Mouse (Mus musculus): ENCODE results near the gene Abca12. TPM values are rescaled to one million over a fixed set of nuclear protein-coding genes. Genes with fewer than 3 reads are reported as not detected.

The Abca12 gene
- polyA plus RNA-seq, 1 experiment from 2014 or later: not detected

GRCm38 (mm10) chr1:71203581-71203980 lies 211.1 kb downstream of the Abca12 start:
- DNase-seq (ENCODE audit: low spot score) (no peak), ATAC-seq (replicated peaks; ENCODE audit: low FRiP score) (no peak)
- no peaks in the 10 kb centered on the region for H3K9me3 ChIP-seq (ENCODE audit: control insufficient read depth, low read length)
- no peaks in the 10 kb centered on the region for H3K4me1 ChIP-seq (replicated peaks; ENCODE audit: control insufficient read depth, insufficient read depth, low read length)
- no peak overlapping the region for H3K4me3 ChIP-seq (ENCODE audit: low read depth, low read length)
- no peak overlapping the region for H3K27ac ChIP-seq (ENCODE audit: low read depth, low read length)
- WGBS: 74% methylated on average over 4 of the region's 4 CpGs
- H3K9ac ChIP-seq (ENCODE audit: low read depth, low read length): no peak overlapping the region
- H3K36me3 ChIP-seq (ENCODE audit: control insufficient read depth, insufficient read depth, low read length): no peaks in the 10 kb centered on the region
- H3K4me2 ChIP-seq: no peak overlapping the region
- H3K27me3 ChIP-seq (replicated peaks; ENCODE audit: control insufficient read depth, insufficient read depth, low read length): no peaks in the 10 kb centered on the region

GRCm38 (mm10) chr1:71196191-71196590 lies 218.5 kb downstream of the Abca12 start:
- Histone ChIP-seq H3K4me1 (replicated peaks; ENCODE audit: control insufficient read depth, insufficient read depth, low read length) (no peaks in the 10 kb centered on the region), H3K36me3 (ENCODE audit: control insufficient read depth, insufficient read depth, low read length) (no peaks in the 10 kb centered on the region), H3K4me3 (ENCODE audit: low read depth, low read length) (no peak overlapping the region), H3K4me2 (no peak overlapping the region), H3K27ac (ENCODE audit: low read depth, low read length) (no peak overlapping the region), H3K9me3 (ENCODE audit: control insufficient read depth, low read length) (no peaks in the 10 kb centered on the region), H3K27me3 (replicated peaks; ENCODE audit: control insufficient read depth, insufficient read depth, low read length) (no peaks in the 10 kb centered on the region), H3K9ac (ENCODE audit: low read depth, low read length) (no peak overlapping the region)
- DNase-seq (ENCODE audit: low spot score) (no peak), ATAC-seq (replicated peaks; ENCODE audit: low FRiP score) (no peak)
- 84% methylated on average over 6 of the region's 6 CpGs for WGBS

GRCm38 (mm10) chr1:71195333-71195732 lies 219.4 kb downstream of the Abca12 start:
- H3K27ac ChIP-seq (ENCODE audit: low read depth, low read length): no peak overlapping the region
- no peaks in the 10 kb centered on the region for H3K9me3 ChIP-seq (ENCODE audit: control insufficient read depth, low read length)
- no peak overlapping the region for H3K9ac ChIP-seq (ENCODE audit: low read depth, low read length)
- no peak overlapping the region for H3K4me2 ChIP-seq
- H3K4me3 ChIP-seq (ENCODE audit: low read depth, low read length): no peak overlapping the region
- H3K27me3 ChIP-seq (replicated peaks; ENCODE audit: control insufficient read depth, insufficient read depth, low read length): no peaks in the 10 kb centered on the region
- 84% methylated on average over 4 of the region's 4 CpGs for WGBS
- H3K4me1 ChIP-seq (replicated peaks; ENCODE audit: control insufficient read depth, insufficient read depth, low read length): no peaks in the 10 kb centered on the region
- no peaks in the 10 kb centered on the region for H3K36me3 ChIP-seq (ENCODE audit: control insufficient read depth, insufficient read depth, low read length)
- ATAC-seq (replicated peaks; ENCODE audit: low FRiP score) (no peak), DNase-seq (ENCODE audit: low spot score) (no peak)

- Histone ChIP-seq H3K4me1 (replicated peaks; ENCODE audit: control insufficient read depth, insufficient read depth, low read length) (no peaks in the 10 kb centered on the region), H3K4me3 (ENCODE audit: low read depth, low read length) (no peak overlapping the region), H3K27ac (ENCODE audit: low read depth, low read length) (no peak overlapping the region), H3K9me3 (ENCODE audit: control insufficient read depth, low read length) (no peaks in the 10 kb centered on the region), H3K27me3 (replicated peaks; ENCODE audit: control insufficient read depth, insufficient read depth, low read length) (no peaks in the 10 kb centered on the region), H3K9ac (ENCODE audit: low read depth, low read length) (no peak overlapping the region), H3K4me2 (no peak overlapping the region), H3K36me3 (ENCODE audit: control insufficient read depth, insufficient read depth, low read length) (no peaks in the 10 kb centered on the region)
- DNase-seq (ENCODE audit: low spot score) (no peak), ATAC-seq (replicated peaks; ENCODE audit: low FRiP score) (no peak)
- 83% methylated on average over 1 of the region's 1 CpGs for WGBS
Observed at GRCm38 (mm10) chr1:71193931-71194330, 220.8 kb downstream of the Abca12 start.

Other genes starting within 250 kb of the Abca12 start
- gene Atic, start 142.2 kb upstream of the Abca12 start, polyA plus RNA-seq (2014; fragmentation: Nextera tagmentation; extraction: Ambion mirVana): 52.8 and 68.8 TPM in 2 replicates
- 171 and 175 TPM in 2 replicates for gene Fn1, start 238.3 kb upstream of the Abca12 start, polyA plus RNA-seq (2014; fragmentation: Nextera tagmentation; extraction: Ambion mirVana)